Mouse (Mus musculus) MEL (cell line): Measurements from ENCODE around the gene Xpnpep2.

Experiments
- CTCF ChIP-seq, 3 experiments: IDR thresholded peaks in 2 of 3; conservative IDR thresholded peaks in 1 of 3; 2 replicates each; pipeline ENCODE4 v1.5.1; 2011 to 2012; ENCODE audit warnings: low read length in 3 of 3, low read depth in 2 of 3, mild to moderate bottlenecking in 2 of 3, improper control_type of control experiment in 1 of 3, inconsistent platforms in 1 of 3, mixed read lengths in 1 of 3, moderate library complexity in 1 of 3; ENCODE audit not compliant: control insufficient read depth in 1 of 3, insufficient read depth in 1 of 3, poor library complexity in 1 of 3, severe bottlenecking in 1 of 3
- GABPA ChIP-seq: IDR thresholded peaks from 2 replicates; pipeline ENCODE4 v1.6.1; 2012; ENCODE audit warnings: low read depth, mild to moderate bottlenecking, inconsistent platforms, low read length, improper control_type of control experiment, moderate library complexity
- GATA1 ChIP-seq: IDR thresholded peaks from 2 replicates; pipeline ENCODE4 v1.6.1; 2011; ENCODE audit warnings: low read depth, low read length, improper control_type of control experiment
- MAX ChIP-seq: IDR thresholded peaks from 2 replicates; pipeline ENCODE4 v1.6.1; 2011; ENCODE audit warnings: low read length, improper control_type of control experiment
- POLR2A ChIP-seq, 2 experiments: IDR thresholded peaks; 2 replicates each; pipeline ENCODE4 v1.6.1; 2011 to 2012; ENCODE audit warnings: low read length in 2 of 2, mild to moderate bottlenecking in 2 of 2, control low read depth in 1 of 2, improper control_type of control experiment in 1 of 2, low read depth in 1 of 2, moderate library complexity in 1 of 2; ENCODE audit not compliant: control insufficient read depth in 1 of 2, insufficient read depth in 1 of 2, poor library complexity in 1 of 2
- POLR2AphosphoS5 ChIP-seq: IDR thresholded peaks from 2 replicates; pipeline ENCODE4 v1.6.1; 2012; ENCODE audit warnings: low read depth, borderline replicate concordance, mild to moderate bottlenecking, inconsistent platforms, low read length, moderate library complexity, mixed read lengths
- RAD21 ChIP-seq: IDR thresholded peaks from 2 replicates; pipeline ENCODE4 v1.6.1; 2011; ENCODE audit warnings: mild to moderate bottlenecking, low read depth, low read length, improper control_type of control experiment
- TCF12 ChIP-seq: IDR thresholded peaks from 2 replicates; pipeline ENCODE4 v1.6.1; 2014; ENCODE audit warnings: low read depth, mild to moderate bottlenecking, inconsistent platforms, low read length, improper control_type of control experiment, moderate library complexity
- ZNF384 ChIP-seq: IDR thresholded peaks from 2 replicates; pipeline ENCODE4 v1.6.1; 2012; ENCODE audit warnings: low read depth, mild to moderate bottlenecking, inconsistent platforms, low read length, improper control_type of control experiment

DNA sequence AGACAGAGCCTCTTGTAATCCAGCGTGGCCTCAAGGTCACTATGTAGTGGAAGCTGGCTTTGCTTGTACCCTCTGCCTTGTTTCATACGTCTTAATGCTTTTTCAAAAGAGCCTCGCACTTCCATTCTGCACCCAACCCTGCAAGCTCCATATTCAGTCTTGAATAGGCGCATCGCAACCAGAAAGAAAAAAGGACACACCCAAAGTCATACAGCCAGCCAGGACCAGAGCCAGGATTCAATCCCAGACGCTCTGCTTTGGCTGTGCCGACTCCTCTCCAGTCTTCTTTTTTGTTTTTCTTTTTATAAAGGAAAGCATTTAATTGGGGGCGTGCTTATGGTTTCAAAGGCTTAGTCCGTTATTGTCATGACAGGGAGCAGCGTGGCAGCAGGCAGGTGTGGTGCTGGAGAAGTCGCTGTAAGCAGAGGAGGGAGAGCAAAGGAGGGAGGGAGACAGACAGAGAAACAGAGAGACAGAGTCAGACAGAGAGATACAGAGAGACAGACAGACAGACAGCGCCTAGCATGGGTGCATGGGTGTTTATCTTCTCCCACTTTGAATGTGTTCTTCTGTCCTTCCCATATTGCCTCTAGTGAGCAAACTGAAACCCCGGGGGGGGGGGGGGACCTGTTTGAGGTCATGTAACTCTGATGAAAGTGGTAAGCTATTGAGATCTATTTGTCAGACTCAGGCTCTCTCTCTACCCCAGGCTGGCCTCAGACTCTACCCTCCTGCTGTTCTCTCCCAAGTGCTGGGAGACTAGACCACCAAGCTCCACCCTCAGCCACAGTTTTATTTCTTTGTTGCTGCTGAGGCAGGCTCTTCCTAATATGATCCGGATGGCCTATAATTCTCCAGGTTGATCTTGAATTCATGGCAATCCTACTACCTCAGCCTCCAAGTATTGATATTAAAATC lies 31.1 kb downstream of the Xpnpep2 start:
- TF ChIP-seq MAX: no peak
- no peak for TF ChIP-seq GATA1
- TF ChIP-seq ZNF384: no peak
- TF ChIP-seq POLR2AphosphoS5: no peak
- TF ChIP-seq CTCF (IDR thresholded peaks at IDR 0.05 in 2 of 3, conservative IDR thresholded peaks at IDR 0.05 in 1 of 3; ENCODE audit: control insufficient read depth in 1 of 3, insufficient read depth in 1 of 3, low read depth in 2 of 3, low read length in 3 of 3, poor library complexity in 1 of 3, severe bottlenecking in 1 of 3): no peak
- no peak for TF ChIP-seq POLR2A (IDR thresholded peaks at IDR 0.05; ENCODE audit: control insufficient read depth in 1 of 2, insufficient read depth in 1 of 2, low read depth in 1 of 2, low read length in 2 of 2, poor library complexity in 1 of 2)
- no peak for TF ChIP-seq RAD21
- no peak for TF ChIP-seq TCF12
- no peak for TF ChIP-seq GABPA
